Mouse (Mus musculus): ENCODE measurements around the gene Atp7a.

- TF ChIP-seq CTCF (conservative IDR thresholded peaks at IDR 0.05; ENCODE audit: insufficient read depth, insufficient read length, low read depth, low read length) (no peak), POLR2A (IDR thresholded peaks at IDR 0.05; ENCODE audit: low read depth, low read length) (no peak)
Observed at GRCm38 (mm10) chrX:106015571-106016322, 11.3 kb upstream of the Atp7a start, which contains the start of gene Cox7b.
